Mouse (Mus musculus): ENCODE measurements around the gene Tbcel.

- no peak for TF ChIP-seq POLR2A (IDR thresholded peaks at IDR 0.05; ENCODE audit: insufficient read depth, low read depth, low read length)
- no peak for TF ChIP-seq CTCF (IDR thresholded peaks at IDR 0.05)
- no peak for TF ChIP-seq EP300 (IDR thresholded peaks at IDR 0.05; ENCODE audit: insufficient read depth, low read depth, low read length)
Measured at GRCm38 (mm10) chr9:42465661-42466091, 41.9 kb downstream of the Tbcel start.
